Mouse (Mus musculus) heart, embryonic 14.5 days (tissue): Measurements from ENCODE around the gene Gimap5. TPM values are rescaled to one million over a fixed set of nuclear protein-coding genes. Genes with fewer than 3 reads are reported as not detected.

Experiments
- ATAC-seq: fragments of 200-750 bp; cut with Nextera tagmentation; 2 replicates; pipeline ENCODE4 v1.8.0; 2017; ENCODE audit warnings: low read depth, moderate TSS enrichment; ENCODE audit not compliant: insufficient number of reproducible peaks, insufficient read depth, low FRiP score
- H3K27ac ChIP-seq, 2 experiments: fragments of 200-500 bp in 1 of 2; fragments of 300-500 bp in 1 of 2; sonication (generic) in 1 of 2; replicated peaks in 1 of 2; 2 replicates each; pipeline ENCODE4 v1.5.1; 2012 to 2014; ENCODE audit warnings: low read depth in 2 of 2, low read length in 2 of 2, control low read depth in 1 of 2, mild to moderate bottlenecking in 1 of 2, mixed read lengths in 1 of 2; ENCODE audit not compliant: control insufficient read depth in 1 of 2, insufficient read depth in 1 of 2
- H3K27me3 ChIP-seq: fragments of 300-500 bp; sonication (generic); 2 replicates; pipeline ENCODE4 v1.6.1; 2014; ENCODE audit warnings: mild to moderate bottlenecking, low read length, control low read depth; ENCODE audit not compliant: control insufficient read depth, insufficient read depth
- H3K36me3 ChIP-seq: fragments of 300-500 bp; sonication (generic); 2 replicates; pipeline ENCODE4 v1.6.1; 2014; ENCODE audit warnings: mild to moderate bottlenecking, control low read depth, low read length, mixed read lengths; ENCODE audit not compliant: control insufficient read depth, insufficient read depth
- H3K4me1 ChIP-seq, 2 experiments: fragments of 200-500 bp in 1 of 2; fragments of 300-500 bp in 1 of 2; sonication (generic) in 1 of 2; 2 replicates each; pipeline ENCODE4 v1.6.1; 2012 to 2014; ENCODE audit warnings: low read length in 2 of 2, control low read depth in 1 of 2, mixed read lengths in 1 of 2; ENCODE audit not compliant: control insufficient read depth in 2 of 2, insufficient read depth in 2 of 2
- H3K4me2 ChIP-seq: fragments of 300-500 bp; sonication (generic); 2 replicates; pipeline ENCODE4 v1.6.1; 2014; ENCODE audit warnings: mild to moderate bottlenecking, low read length
- H3K4me3 ChIP-seq, 2 experiments: fragments of 200-500 bp in 1 of 2; fragments of 300-500 bp in 1 of 2; sonication (generic) in 1 of 2; 2 replicates each; pipeline ENCODE4 v1.5.1; 2012 to 2014; ENCODE audit warnings: low read length in 2 of 2, mild to moderate bottlenecking in 2 of 2, control low read depth in 1 of 2, low read depth in 1 of 2, moderate library complexity in 1 of 2; ENCODE audit not compliant: control insufficient read depth in 1 of 2, insufficient read depth in 1 of 2
- H3K9ac ChIP-seq: fragments of 300-500 bp; sonication (generic); 2 replicates; pipeline ENCODE4 v1.6.1; 2014; ENCODE audit warnings: mild to moderate bottlenecking, low read length
- H3K9me3 ChIP-seq: fragments of 300-500 bp; sonication (generic); 2 replicates; pipeline ENCODE4 v1.6.1; 2016; ENCODE audit warnings: low read length, control low read depth; ENCODE audit not compliant: control insufficient read depth
- WGBS: fragments of 180-500 bp; shearing (Covaris S2); extraction: QIAGEN DNeasy Blood & Tissue Kit; methylation state at CpG from one replicate; pipeline ENCODE4 v1.1.7; 2014; 5-methylcytosine and 5-hydroxymethylcytosine counted together
- polyA plus RNA-seq: library from polyadenylated mRNA; unstranded; fragments of >200 nt; fragmentation: Nextera tagmentation; extraction: Ambion mirVana; gene quantifications from 2 replicates; pipeline ENCODE4 v1.2.1, GENCODE M21; 2014

Gene Gimap5
- polyA plus RNA-seq = 6.8 and 8.7 TPM in 2 replicates

DNA sequence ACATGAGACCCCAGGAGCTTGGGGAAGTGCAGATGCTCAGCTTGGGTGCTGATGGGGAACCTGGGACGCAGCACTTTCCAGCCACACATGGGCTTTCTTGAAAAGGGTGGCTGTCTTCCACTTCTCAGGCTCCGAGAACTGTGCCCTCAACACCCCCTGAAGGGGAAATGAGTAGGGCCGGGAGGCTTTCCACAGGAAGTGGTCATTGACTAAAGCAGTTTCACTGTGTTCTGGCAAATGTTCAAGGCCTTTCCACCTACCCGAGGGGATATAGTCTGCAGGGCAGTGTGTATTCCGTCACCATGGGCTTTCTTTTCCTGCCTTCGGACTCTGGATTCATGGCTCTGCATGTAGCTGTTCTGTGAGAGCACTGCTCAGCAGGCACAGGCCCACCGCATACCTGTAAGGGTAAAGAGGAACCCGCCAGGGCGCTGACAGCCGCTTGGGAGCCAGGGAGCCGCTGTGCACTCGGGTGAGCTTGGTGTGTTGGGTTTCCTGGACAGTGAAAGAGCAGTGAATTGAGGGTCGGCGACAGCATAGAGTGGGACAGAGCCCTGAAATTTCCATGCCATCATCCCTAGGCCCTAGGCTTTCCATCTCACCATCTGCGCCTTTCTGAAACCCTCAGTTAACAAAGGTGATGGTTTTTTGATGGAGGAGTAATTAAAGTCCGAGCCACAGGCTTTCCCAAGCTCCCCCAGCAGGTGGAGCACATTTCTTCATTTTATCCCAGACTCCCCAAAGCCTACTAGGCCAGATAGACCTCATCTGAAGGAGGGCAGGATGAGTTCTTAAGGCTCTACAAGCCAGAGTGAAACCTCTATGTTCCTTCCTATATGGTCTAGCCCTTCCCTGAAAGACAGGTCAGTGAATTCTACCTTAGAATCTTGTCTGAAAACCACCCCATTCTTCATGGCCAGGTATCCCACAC is at the start of gene Gimap5:
Gimap5 (plus strand) TSS at position 239 of the 931 bp plus-strand sequence.
- peaks cover 0 to 4% of the 10 kb centered on the region in 2 experiments; a peak in 1 of 4 replicates for H3K4me1 ChIP-seq
- peak within 1 kb of the TSS; percentile 56 for H3K4me2 ChIP-seq
- 31% methylated on average over 16 of the region's 16 CpGs for WGBS
- no peaks in the 10 kb centered on the region for H3K36me3 ChIP-seq
- no peaks in the 10 kb centered on the region for H3K9me3 ChIP-seq
- peak; percentile 57 for ATAC-seq
- H3K27me3 ChIP-seq = peaks cover 26% of the 10 kb centered on the region
- H3K4me3 ChIP-seq = peak within 1 kb of the TSS; percentile 12 to 27
- peak within 1 kb of the TSS; percentile 61 for H3K9ac ChIP-seq
- peak within 1 kb of the TSS; percentile 67 to 80 for H3K27ac ChIP-seq

DNA sequence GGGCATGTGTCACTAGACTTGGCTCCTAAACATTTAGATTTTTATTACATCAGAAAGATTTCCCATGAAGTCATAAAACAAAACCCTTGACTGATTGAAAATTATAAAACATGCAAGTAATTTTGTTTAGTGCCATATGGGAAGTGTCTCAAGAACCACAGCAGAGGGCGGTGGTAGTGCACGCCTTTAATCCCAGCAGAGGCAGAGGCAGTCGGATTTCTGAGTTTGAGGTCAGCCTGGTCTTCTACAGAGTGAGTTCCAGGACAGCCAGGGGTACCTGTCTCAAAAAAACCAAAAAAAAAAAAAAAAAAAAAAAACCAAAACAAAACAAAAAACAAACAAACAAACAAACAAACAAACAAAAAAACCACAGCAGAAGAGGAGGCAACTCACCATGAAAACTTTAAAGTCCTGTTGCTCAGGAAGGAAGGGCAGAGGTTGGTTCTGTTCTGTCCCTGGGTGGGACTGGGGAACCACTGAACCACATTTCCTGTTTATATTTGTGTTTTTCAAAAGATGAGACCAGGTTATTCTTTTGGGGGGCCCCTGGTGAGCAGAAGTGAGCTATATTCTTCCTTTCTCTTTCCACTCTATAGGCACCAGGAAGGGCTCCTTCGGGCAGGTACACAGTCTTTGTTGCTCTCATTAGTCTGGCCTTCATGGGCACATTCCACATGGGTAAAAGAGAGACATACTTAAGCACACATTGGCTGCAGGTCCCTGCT is 49.0 kb upstream of the Gimap5 start:
- Histone ChIP-seq H3K4me3 (no peak overlapping the region), H3K27me3 (no peaks in the 10 kb centered on the region), H3K4me2 (no peak overlapping the region), H3K4me1 (no peaks in the 10 kb centered on the region), H3K9ac (no peak overlapping the region), H3K9me3 (no peaks in the 10 kb centered on the region), H3K36me3 (0 out of 2 replicates have a peak, but pooled peaks cover 2% of the 10 kb centered on the region), H3K27ac (peak overlapping the region; percentile 21 to 53; a peak in 1 of 4 replicates)
- ATAC-seq = no peak
- 69% methylated on average over 4 of the region's 4 CpGs for WGBS

DNA sequence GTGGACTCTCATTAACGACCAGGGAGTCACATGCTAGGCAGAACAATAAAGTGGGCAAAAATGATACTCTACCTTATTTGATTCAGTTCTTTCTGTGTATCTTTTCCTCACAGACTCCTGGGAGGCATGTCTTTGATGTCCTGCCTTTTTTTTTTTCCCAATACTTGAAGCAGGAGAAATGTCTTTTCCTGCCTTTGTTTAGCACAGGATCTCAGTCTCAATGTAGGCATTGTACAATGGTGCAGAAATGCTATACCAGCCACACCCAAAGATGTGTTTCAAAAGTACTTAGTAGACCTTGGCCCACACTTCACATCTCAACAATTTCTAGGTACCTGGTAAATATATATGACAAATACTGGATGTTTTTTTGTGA is 48.5 kb upstream of the Gimap5 start:
- Histone ChIP-seq H3K27me3 (no peaks in the 10 kb centered on the region), H3K36me3 (0 out of 2 replicates have a peak, but pooled peaks cover 6% of the 10 kb centered on the region), H3K4me3 (no peak overlapping the region), H3K4me2 (no peak overlapping the region), H3K9ac (no peak overlapping the region), H3K9me3 (no peaks in the 10 kb centered on the region), H3K27ac (peak overlapping the region; percentile 21 to 53; a peak in 1 of 4 replicates), H3K4me1 (no peaks in the 10 kb centered on the region)
- WGBS = 25% methylated on average over 1 of the region's 1 CpGs
- no peak for ATAC-seq

DNA sequence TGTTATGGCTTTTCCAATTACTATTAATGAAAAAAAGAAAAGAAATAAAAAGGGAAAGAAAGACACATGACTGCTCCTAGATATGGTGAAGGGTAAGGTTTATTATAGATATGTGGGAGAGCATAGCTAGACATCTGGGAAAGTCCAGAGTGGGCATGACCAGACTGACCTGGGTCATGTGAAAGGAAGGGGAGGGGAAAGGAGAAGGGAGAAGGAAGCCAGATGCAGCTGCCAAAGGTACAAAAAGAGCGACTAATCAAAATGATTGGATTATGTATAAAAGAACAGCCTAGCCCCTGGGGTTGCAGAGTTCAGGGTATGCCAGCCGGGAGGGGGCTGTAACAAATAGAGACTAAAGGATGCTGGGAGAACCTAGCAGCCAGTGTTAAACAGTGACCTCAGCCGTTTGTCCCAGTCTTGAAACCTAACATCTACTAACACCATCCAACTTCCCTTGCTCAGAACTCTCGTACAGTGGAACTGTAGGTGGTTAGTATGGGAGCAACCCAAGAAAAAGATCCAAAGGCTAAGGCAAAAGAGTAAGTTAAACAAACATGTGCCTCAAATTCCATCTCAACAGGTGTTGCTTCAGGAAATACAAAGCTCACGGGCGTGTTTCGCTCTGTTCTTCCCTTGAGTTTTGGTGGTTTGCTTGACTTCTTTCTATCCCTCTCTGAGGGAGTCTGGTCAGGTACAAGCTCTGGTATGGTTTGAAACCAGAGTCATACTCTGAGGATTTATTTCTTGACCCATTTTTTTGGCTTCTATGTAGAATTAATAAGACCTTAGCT is 47.7 kb upstream of the Gimap5 start:
- Histone ChIP-seq H3K4me1 (no peaks in the 10 kb centered on the region), H3K9me3 (no peaks in the 10 kb centered on the region), H3K27ac (0 out of 4 replicates have a peak overlapping the region, but pooled peaks of 1 of the 2 experiments have one; percentile 75), H3K36me3 (0 out of 2 replicates have a peak, but pooled peaks cover 6% of the 10 kb centered on the region), H3K9ac (no peak overlapping the region), H3K4me3 (no peak overlapping the region), H3K27me3 (no peaks in the 10 kb centered on the region), H3K4me2 (no peak overlapping the region)
- 82% methylated on average over 7 of the region's 7 CpGs for WGBS
- no peak for ATAC-seq

DNA sequence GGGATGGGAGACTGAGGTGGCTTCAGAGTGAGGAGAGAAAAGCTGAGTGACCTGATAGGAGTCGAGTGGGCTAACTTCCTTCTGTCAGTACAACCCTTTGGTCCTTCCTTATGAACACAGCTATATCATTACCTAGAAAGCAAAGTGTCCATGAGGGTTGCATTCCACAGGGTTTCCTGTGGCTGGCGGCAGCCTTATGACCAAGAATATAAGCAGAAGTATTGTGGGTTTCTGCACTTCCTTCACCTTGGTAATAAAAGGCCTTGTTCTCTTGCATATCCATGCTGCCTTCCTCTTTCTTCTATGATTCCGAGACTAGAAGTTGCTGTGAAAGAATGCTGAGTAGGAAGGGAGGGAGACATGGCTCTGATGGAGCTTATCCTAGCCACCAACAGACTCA is 47.1 kb upstream of the Gimap5 start:
- Histone ChIP-seq H3K4me1 (no peaks in the 10 kb centered on the region), H3K36me3 (0 out of 2 replicates have a peak, but pooled peaks cover 6% of the 10 kb centered on the region), H3K4me3 (no peak overlapping the region), H3K27me3 (no peaks in the 10 kb centered on the region), H3K27ac (peak overlapping the region; percentile 43 to 75; a peak in 2 of 4 replicates), H3K9ac (no peak overlapping the region), H3K9me3 (no peaks in the 10 kb centered on the region), H3K4me2 (no peak overlapping the region)
- ATAC-seq = no peak
- 55% methylated on average over 3 of the region's 3 CpGs for whole genome bisulfite sequencing

DNA sequence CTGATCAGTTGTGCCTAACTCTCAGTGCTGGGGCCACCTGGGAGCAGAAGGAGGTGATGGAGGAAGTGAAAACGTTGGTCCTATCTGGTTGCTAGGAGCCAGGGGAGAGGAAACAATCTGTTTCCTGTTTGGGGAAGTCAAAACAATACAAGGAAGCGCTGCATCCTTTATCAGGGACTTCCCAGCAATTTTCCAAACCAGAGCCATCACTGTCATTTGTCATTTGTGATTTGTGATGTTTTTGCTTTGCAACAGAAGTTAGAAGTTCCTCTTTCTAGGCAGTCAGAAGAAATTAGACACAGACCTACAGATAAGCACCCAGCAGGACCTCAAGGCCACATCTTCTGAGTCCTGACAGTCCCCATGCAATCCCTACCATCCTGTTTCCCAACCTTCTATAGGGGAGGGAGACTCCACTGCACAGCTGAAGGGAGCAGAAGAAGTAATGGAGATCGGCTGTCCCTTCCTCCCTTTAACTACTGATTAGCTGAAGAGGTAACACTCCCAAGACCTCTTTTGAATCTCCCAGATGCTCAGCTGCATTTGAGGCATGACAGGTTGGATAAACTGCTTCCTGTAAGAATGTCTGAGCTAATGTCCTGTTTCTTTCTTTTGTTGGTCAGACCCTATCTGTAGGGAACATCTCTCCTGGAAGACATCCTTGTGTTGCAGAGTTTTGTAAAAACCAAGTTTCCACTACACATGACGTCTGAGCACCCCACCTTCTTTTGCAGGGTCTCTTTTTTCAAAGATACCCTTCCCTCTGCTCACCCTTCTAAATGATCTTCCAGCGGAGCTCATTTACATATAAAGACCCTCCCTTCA is 45.5 kb upstream of the Gimap5 start:
- Histone ChIP-seq H3K9me3 (no peaks in the 10 kb centered on the region), H3K4me3 (no peak overlapping the region), H3K27ac (peak overlapping the region; percentile 70 to 87), H3K27me3 (no peaks in the 10 kb centered on the region), H3K9ac (no peak overlapping the region), H3K36me3 (peaks cover 13% of the 10 kb centered on the region; the same call in 1 of the 2 replicates), H3K4me1 (no peaks in the 10 kb centered on the region), H3K4me2 (no peak overlapping the region)
- ATAC-seq = peak; percentile 74
- 39% methylated on average over 5 of the region's 5 CpGs for WGBS
